Mouse (Mus musculus): ENCODE data around the gene Eme2. TPM values are rescaled to one million over a fixed set of nuclear protein-coding genes. Genes with fewer than 3 reads are reported as not detected.
A peak's percentile ranks its signal among the peaks of the same experiment; 100 is the strongest.

Eme2 gene
- polyA plus RNA-seq, 1 experiment from 2014 or later: 18.2 TPM

- H3K4me2 ChIP-seq (ENCODE audit: low read length): peak overlapping the region; percentile 84
- no peak for DNase-seq (ENCODE audit: low spot score)
- peaks cover 45% of the 10 kb centered on the region for H3K36me3 ChIP-seq (ENCODE audit: control insufficient read depth, insufficient read depth, low read length)
- 27% methylated on average over 22 of the region's 22 CpGs for WGBS
- peak overlapping the region; percentile 68 for H3K4me3 ChIP-seq (ENCODE audit: low read depth, low read length)
- no peak for ATAC-seq
- no peaks in the 10 kb centered on the region for H3K9me3 ChIP-seq (replicated peaks; ENCODE audit: control insufficient read depth, low read length)
- peak overlapping the region; percentile 63 for H3K9ac ChIP-seq (ENCODE audit: low read length)
- no peaks in the 10 kb centered on the region for H3K27me3 ChIP-seq (replicated peaks; ENCODE audit: control insufficient read depth, insufficient read depth, low read length)
- no peak overlapping the region for H3K27ac ChIP-seq (ENCODE audit: low read depth, low read length)
- peaks cover 15% of the 10 kb centered on the region for H3K4me1 ChIP-seq (ENCODE audit: control insufficient read depth, insufficient read depth, low read length)
Measured at GRCm38 (mm10) chr17:24885356-24886133, 9.3 kb downstream of the Eme2 start.

- Histone ChIP-seq H3K36me3 (ENCODE audit: control insufficient read depth, insufficient read depth, low read length) (peaks cover 34% of the 10 kb centered on the region), H3K9me3 (replicated peaks; ENCODE audit: control insufficient read depth, low read length) (no peaks in the 10 kb centered on the region), H3K27ac (ENCODE audit: low read depth, low read length) (no peak overlapping the region), H3K4me1 (ENCODE audit: control insufficient read depth, insufficient read depth, low read length) (peaks cover 15% of the 10 kb centered on the region), H3K27me3 (replicated peaks; ENCODE audit: control insufficient read depth, insufficient read depth, low read length) (no peaks in the 10 kb centered on the region), H3K4me3 (ENCODE audit: low read depth, low read length) (no peak overlapping the region), H3K9ac (ENCODE audit: low read length) (no peak overlapping the region), H3K4me2 (ENCODE audit: low read length) (no peak overlapping the region)
- WGBS: 89% methylated on average over 6 of the region's 6 CpGs
- ATAC-seq: no peak
- no peak for DNase-seq (ENCODE audit: low spot score)
Measured at GRCm38 (mm10) chr17:24884391-24884790, 10.5 kb downstream of the Eme2 start.

- peaks cover 6% of the 10 kb centered on the region; the same call in 1 of the 2 replicates for H3K4me1 ChIP-seq (ENCODE audit: control insufficient read depth, insufficient read depth, low read length)
- no peak for ATAC-seq
- no peak overlapping the region for H3K4me2 ChIP-seq (ENCODE audit: low read length)
- peak; percentile 18 for DNase-seq (ENCODE audit: low spot score)
- peaks cover 23% of the 10 kb centered on the region; the same call in 1 of the 2 replicates for H3K36me3 ChIP-seq (ENCODE audit: control insufficient read depth, insufficient read depth, low read length)
- H3K4me3 ChIP-seq (ENCODE audit: low read depth, low read length): no peak overlapping the region
- 45% methylated on average over 7 of the region's 7 CpGs for WGBS
- H3K27ac ChIP-seq (ENCODE audit: low read depth, low read length): no peak overlapping the region
- no peaks in the 10 kb centered on the region for H3K9me3 ChIP-seq (replicated peaks; ENCODE audit: control insufficient read depth, low read length)
- no peak overlapping the region for H3K9ac ChIP-seq (ENCODE audit: low read length)
- H3K27me3 ChIP-seq (replicated peaks; ENCODE audit: control insufficient read depth, insufficient read depth, low read length): no peaks in the 10 kb centered on the region
Measured at GRCm38 (mm10) chr17:24881738-24882440, 13.0 kb downstream of the Eme2 start.

GRCm38 (mm10) chr17:24878531-24878930 lies 16.4 kb downstream of the Eme2 start:
- H3K9me3 ChIP-seq (replicated peaks; ENCODE audit: control insufficient read depth, low read length): no peaks in the 10 kb centered on the region
- 68% methylated on average over 8 of the region's 8 CpGs for WGBS
- no peak for DNase-seq (ENCODE audit: low spot score)
- no peak overlapping the region for H3K27ac ChIP-seq (ENCODE audit: low read depth, low read length)
- no peak overlapping the region for H3K9ac ChIP-seq (ENCODE audit: low read length)
- ATAC-seq: no peak
- H3K27me3 ChIP-seq (replicated peaks; ENCODE audit: control insufficient read depth, insufficient read depth, low read length): no peaks in the 10 kb centered on the region
- H3K4me3 ChIP-seq (ENCODE audit: low read depth, low read length): no peak overlapping the region
- peaks cover 12% of the 10 kb centered on the region; the same call in 1 of the 2 replicates for H3K36me3 ChIP-seq (ENCODE audit: control insufficient read depth, insufficient read depth, low read length)
- no peaks in the 10 kb centered on the region for H3K4me1 ChIP-seq (ENCODE audit: control insufficient read depth, insufficient read depth, low read length)
- H3K4me2 ChIP-seq (ENCODE audit: low read length): no peak overlapping the region

- no peak overlapping the region for H3K4me2 ChIP-seq (ENCODE audit: low read length)
- no peak for DNase-seq (ENCODE audit: low spot score)
- no peak overlapping the region for H3K4me3 ChIP-seq (ENCODE audit: low read depth, low read length)
- WGBS: 44% methylated on average over 5 of the region's 5 CpGs
- no peak overlapping the region for H3K27ac ChIP-seq (ENCODE audit: low read depth, low read length)
- H3K4me1 ChIP-seq (ENCODE audit: control insufficient read depth, insufficient read depth, low read length): no peaks in the 10 kb centered on the region
- no peaks in the 10 kb centered on the region for H3K27me3 ChIP-seq (replicated peaks; ENCODE audit: control insufficient read depth, insufficient read depth, low read length)
- ATAC-seq: no peak
- H3K9me3 ChIP-seq (replicated peaks; ENCODE audit: control insufficient read depth, low read length): no peaks in the 10 kb centered on the region
- H3K36me3 ChIP-seq (ENCODE audit: control insufficient read depth, insufficient read depth, low read length): peaks cover 7% of the 10 kb centered on the region; the same call in 1 of the 2 replicates
- no peak overlapping the region for H3K9ac ChIP-seq (ENCODE audit: low read length)
Measured at GRCm38 (mm10) chr17:24878117-24878397, 16.8 kb downstream of the Eme2 start.

GRCm38 (mm10) chr17:24877336-24878116 lies 17.4 kb downstream of the Eme2 start:
- no peak overlapping the region for H3K27ac ChIP-seq (ENCODE audit: low read depth, low read length)
- H3K9me3 ChIP-seq (replicated peaks; ENCODE audit: control insufficient read depth, low read length): no peaks in the 10 kb centered on the region
- H3K9ac ChIP-seq (ENCODE audit: low read length): no peak overlapping the region
- no peak overlapping the region for H3K4me2 ChIP-seq (ENCODE audit: low read length)
- no peaks in the 10 kb centered on the region for H3K4me1 ChIP-seq (ENCODE audit: control insufficient read depth, insufficient read depth, low read length)
- H3K27me3 ChIP-seq (replicated peaks; ENCODE audit: control insufficient read depth, insufficient read depth, low read length): no peaks in the 10 kb centered on the region
- no peak for DNase-seq (ENCODE audit: low spot score)
- no peak overlapping the region for H3K4me3 ChIP-seq (ENCODE audit: low read depth, low read length)
- no peak for ATAC-seq
- 0 out of 2 replicates have a peak, but pooled peaks cover 2% of the 10 kb centered on the region for H3K36me3 ChIP-seq (ENCODE audit: control insufficient read depth, insufficient read depth, low read length)
- WGBS: 68% methylated on average over 10 of the region's 10 CpGs

GRCm38 (mm10) chr17:24874989-24875388 lies 19.9 kb downstream of the Eme2 start:
- no peaks in the 10 kb centered on the region for H3K4me1 ChIP-seq (ENCODE audit: control insufficient read depth, insufficient read depth, low read length)
- H3K4me2 ChIP-seq (ENCODE audit: low read length): no peak overlapping the region
- 84% methylated on average over 8 of the region's 8 CpGs for WGBS
- no peak overlapping the region for H3K9ac ChIP-seq (ENCODE audit: low read length)
- H3K4me3 ChIP-seq (ENCODE audit: low read depth, low read length): no peak overlapping the region
- DNase-seq (ENCODE audit: low spot score) (no peak), ATAC-seq (no peak)
- no peak overlapping the region for H3K27ac ChIP-seq (ENCODE audit: low read depth, low read length)
- H3K27me3 ChIP-seq (replicated peaks; ENCODE audit: control insufficient read depth, insufficient read depth, low read length): no peaks in the 10 kb centered on the region
- H3K36me3 ChIP-seq (ENCODE audit: control insufficient read depth, insufficient read depth, low read length): no peaks in the 10 kb centered on the region
- no peaks in the 10 kb centered on the region for H3K9me3 ChIP-seq (replicated peaks; ENCODE audit: control insufficient read depth, low read length)

- ATAC-seq: no peak
- 80% methylated on average over 1 of the region's 1 CpGs for WGBS
Measured at GRCm38 (mm10) chr17:24874405-24874745, 20.5 kb downstream of the Eme2 start.

More at GRCm38 (mm10) chr17:24874405-24874745, 20.5 kb downstream of the Eme2 start:
- Histone ChIP-seq H3K4me3 (ENCODE audit: low read depth, low read length) (no peak overlapping the region), H3K36me3 (ENCODE audit: control insufficient read depth, insufficient read depth, low read length) (no peaks in the 10 kb centered on the region), H3K27me3 (replicated peaks; ENCODE audit: control insufficient read depth, insufficient read depth, low read length) (no peaks in the 10 kb centered on the region), H3K9ac (ENCODE audit: low read length) (no peak overlapping the region), H3K4me2 (ENCODE audit: low read length) (no peak overlapping the region), H3K9me3 (replicated peaks; ENCODE audit: control insufficient read depth, low read length) (no peaks in the 10 kb centered on the region), H3K27ac (ENCODE audit: low read depth, low read length) (no peak overlapping the region), H3K4me1 (ENCODE audit: control insufficient read depth, insufficient read depth, low read length) (no peaks in the 10 kb centered on the region)
- DNase-seq (ENCODE audit: low spot score): no peak

Measured in forebrain, embryonic 14.5 days (tissue).